Mouse (Mus musculus) heart, postnatal 0 days (tissue): ENCODE measurements around the gene Atp13a5. TPM values are rescaled to one million over a fixed set of nuclear protein-coding genes. Genes with fewer than 3 reads are reported as not detected.

Source experiments
- ATAC-seq: fragments of 200-750 bp; cut with Nextera tagmentation; 2 replicates; pipeline ENCODE4 v1.8.0; 2017; ENCODE audit warnings: low read depth, moderate number of reproducible peaks, moderate library complexity; ENCODE audit not compliant: insufficient read depth
- DNase-seq: peaks from one replicate; pipeline ENCODE4 v3.0.0-alpha.2; 2016; ENCODE audit warnings: low spot score
- H3K27ac ChIP-seq: fragments of 300-500 bp; sonication (generic); 2 replicates; pipeline ENCODE4 v1.5.1; 2014; ENCODE audit warnings: low read depth, mild to moderate bottlenecking
- H3K27me3 ChIP-seq: fragments of 300-500 bp; sonication (generic); 2 replicates; pipeline ENCODE4 v1.6.1; 2014; ENCODE audit warnings: low read length, mixed read lengths; ENCODE audit not compliant: control insufficient read depth, insufficient read depth
- H3K36me3 ChIP-seq: fragments of 300-500 bp; sonication (generic); replicated peaks from 2 replicates; pipeline ENCODE4 v1.6.1; 2014; ENCODE audit warnings: low read length, mixed read lengths; ENCODE audit not compliant: control insufficient read depth, insufficient read depth
- H3K4me1 ChIP-seq: fragments of 300-500 bp; sonication (generic); 2 replicates; pipeline ENCODE4 v1.6.1; 2014; ENCODE audit warnings: antibody characterized with exemption; ENCODE audit not compliant: control insufficient read depth, insufficient read depth
- H3K4me2 ChIP-seq: fragments of 300-500 bp; sonication (generic); 2 replicates; pipeline ENCODE4 v1.6.1; 2014; ENCODE audit warnings: low read depth, mild to moderate bottlenecking, low read length, moderate library complexity
- H3K4me3 ChIP-seq: fragments of 300-500 bp; sonication (generic); 2 replicates; pipeline ENCODE4 v1.5.1; 2014; ENCODE audit warnings: low read depth, low read length
- H3K9ac ChIP-seq: fragments of 300-500 bp; sonication (generic); replicated peaks from 2 replicates; pipeline ENCODE4 v1.6.1; 2014; ENCODE audit warnings: low read depth, low read length, mixed read lengths
- H3K9me3 ChIP-seq: fragments of 300-500 bp; sonication (generic); replicated peaks from 2 replicates; pipeline ENCODE4 v1.6.1; 2016; ENCODE audit warnings: low read length; ENCODE audit not compliant: control insufficient read depth
- CTCF ChIP-seq: IDR thresholded peaks from 2 replicates; pipeline ENCODE4 v1.5.1; 2016; ENCODE audit warnings: antibody characterized with exemption, control low read depth, low read depth
- EP300 ChIP-seq: IDR thresholded peaks from 2 replicates; pipeline ENCODE4 v1.6.1; 2016; ENCODE audit warnings: antibody characterized with exemption, low read depth
- WGBS: fragments of 180-500 bp; shearing (Covaris S2); extraction: QIAGEN DNeasy Blood & Tissue Kit; methylation state at CpG from one replicate; pipeline ENCODE4 v1.1.7; 2014; 5-methylcytosine and 5-hydroxymethylcytosine counted together
- polyA plus RNA-seq: library from polyadenylated mRNA; unstranded; fragments of >200 nt; fragmentation: Nextera tagmentation; extraction: Ambion mirVana; gene quantifications from 2 replicates; pipeline ENCODE4 v1.2.1, GENCODE M21; 2015
- total RNA-seq: library from RNA; depleted of rRNA; stranded (reverse); fragments of >200 nt; gene quantifications from 2 replicates; pipeline ENCODE4 v1.2.3, GENCODE M21; 2014; ENCODE audit warnings: low replicate concordance; rRNA removed

Gene Atp13a5
- total RNA-seq (not detected in 2 replicates), polyA plus RNA-seq (not detected in 2 replicates)

DNA sequence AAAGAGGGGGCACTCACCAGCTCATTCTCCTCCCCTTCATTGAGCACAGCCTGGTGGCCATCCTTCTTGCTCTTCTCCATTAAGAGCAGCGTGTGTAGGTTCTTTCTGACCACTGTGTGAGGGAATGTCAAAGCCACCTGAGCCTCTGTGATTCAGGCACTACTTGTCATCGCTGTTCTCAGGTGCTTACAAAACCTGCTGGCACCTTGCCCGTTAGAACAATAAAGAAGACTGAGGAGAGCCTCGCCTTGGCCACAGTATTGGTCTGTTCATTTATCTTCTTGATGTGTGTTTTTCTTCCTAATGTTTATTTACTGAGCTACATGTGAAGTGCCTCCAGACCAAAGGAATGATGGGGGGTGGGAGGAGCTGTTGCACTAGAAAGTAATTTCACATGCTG, at the start of gene Atp13a5:
TSS of gene Atp13a5 (minus strand) at position 275 of the 400 bp plus-strand sequence.
- no peak for ATAC-seq
- no peak for DNase-seq
- Histone ChIP-seq H3K9me3 (no peaks in the 10 kb centered on the region), H3K4me2 (no peak within 1 kb of the TSS), H3K9ac (no peak within 1 kb of the TSS), H3K4me3 (no peak within 1 kb of the TSS), H3K27me3 (no peaks in the 10 kb centered on the region), H3K4me1 (no peaks in the 10 kb centered on the region), H3K27ac (no peak within 1 kb of the TSS), H3K36me3 (no peaks in the 10 kb centered on the region)
- TF ChIP-seq CTCF: no peak
- TF ChIP-seq EP300: no peak
- 63% methylated on average over 4 of the region's 4 CpGs for WGBS

GRCm38 (mm10) chr16:29414822-29415221, 36.3 kb upstream of the Atp13a5 start:
- no peak for TF ChIP-seq CTCF
- no peak for TF ChIP-seq EP300
- H3K27ac ChIP-seq: no peak overlapping the region
- H3K4me1 ChIP-seq: no peaks in the 10 kb centered on the region
- no peaks in the 10 kb centered on the region for H3K27me3 ChIP-seq
- no peak overlapping the region for H3K4me2 ChIP-seq
- H3K9me3 ChIP-seq: no peaks in the 10 kb centered on the region
- WGBS: 72% methylated on average over 6 of the region's 6 CpGs
- no peaks in the 10 kb centered on the region for H3K36me3 ChIP-seq
- H3K4me3 ChIP-seq: no peak overlapping the region
- H3K9ac ChIP-seq: no peak overlapping the region
- DNase-seq (no peak), ATAC-seq (no peak)

DNA sequence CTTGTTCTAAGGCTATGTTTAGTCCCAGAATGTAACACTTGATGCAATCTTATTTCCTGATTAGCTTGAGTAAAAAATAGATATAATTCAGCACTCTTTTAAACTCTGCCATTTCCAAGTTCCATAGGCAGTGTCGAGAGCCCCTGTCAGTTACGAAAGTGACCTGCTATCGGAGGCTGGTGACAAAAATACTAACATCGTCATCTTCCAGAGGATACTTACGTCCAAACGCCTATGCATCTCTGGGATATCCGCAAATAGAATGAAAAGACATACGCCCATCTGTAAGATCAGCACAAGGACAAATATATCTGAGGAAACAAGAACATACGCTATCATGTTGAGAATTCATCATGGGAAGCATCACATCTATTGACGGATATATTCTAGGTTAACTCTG, 28.8 kb upstream of the Atp13a5 start:
- H3K4me2 ChIP-seq: no peak overlapping the region
- no peak overlapping the region for H3K27ac ChIP-seq
- no peak overlapping the region for H3K9ac ChIP-seq
- DNase-seq (no peak), ATAC-seq (no peak)
- no peaks in the 10 kb centered on the region for H3K36me3 ChIP-seq
- no peaks in the 10 kb centered on the region for H3K4me1 ChIP-seq
- WGBS: 74% methylated on average over 10 of the region's 10 CpGs
- no peaks in the 10 kb centered on the region for H3K9me3 ChIP-seq
- no peak overlapping the region for H3K4me3 ChIP-seq
- no peaks in the 10 kb centered on the region for H3K27me3 ChIP-seq
- no peak for TF ChIP-seq EP300
- TF ChIP-seq CTCF: no peak

- DNase-seq (no peak), ATAC-seq (no peak)
- H3K36me3 ChIP-seq: no peaks in the 10 kb centered on the region
- no peaks in the 10 kb centered on the region for H3K27me3 ChIP-seq
- H3K4me1 ChIP-seq: no peaks in the 10 kb centered on the region
- H3K9me3 ChIP-seq: no peaks in the 10 kb centered on the region
- H3K27ac ChIP-seq: no peak overlapping the region
- H3K4me2 ChIP-seq: no peak overlapping the region
- 84% methylated on average over 2 of the region's 2 CpGs for whole genome bisulfite sequencing
- no peak for TF ChIP-seq CTCF
- TF ChIP-seq EP300: no peak
- H3K4me3 ChIP-seq: no peak overlapping the region
- no peak overlapping the region for H3K9ac ChIP-seq
Measured at GRCm38 (mm10) chr16:29399079-29399478, 20.5 kb upstream of the Atp13a5 start.

GRCm38 (mm10) chr16:29384781-29385180, 6.2 kb upstream of the Atp13a5 start:
- DNase-seq (no peak), ATAC-seq (no peak)
- no peaks in the 10 kb centered on the region for H3K9me3 ChIP-seq
- no peak overlapping the region for H3K27ac ChIP-seq
- TF ChIP-seq CTCF (no peak), EP300 (no peak)
- no peaks in the 10 kb centered on the region for H3K36me3 ChIP-seq
- no peak overlapping the region for H3K9ac ChIP-seq
- H3K27me3 ChIP-seq: no peaks in the 10 kb centered on the region
- 86% methylated on average over 4 of the region's 4 CpGs for WGBS
- no peak overlapping the region for H3K4me3 ChIP-seq
- H3K4me1 ChIP-seq: no peaks in the 10 kb centered on the region
- no peak overlapping the region for H3K4me2 ChIP-seq

- 78% methylated on average over 8 of the region's 8 CpGs for WGBS
- Histone ChIP-seq H3K27ac (no peak overlapping the region), H3K4me3 (no peak overlapping the region), H3K36me3 (no peaks in the 10 kb centered on the region), H3K27me3 (no peaks in the 10 kb centered on the region), H3K4me2 (no peak overlapping the region), H3K9me3 (no peaks in the 10 kb centered on the region), H3K9ac (no peak overlapping the region), H3K4me1 (no peaks in the 10 kb centered on the region)
- TF ChIP-seq CTCF (no peak), EP300 (no peak)
- DNase-seq (no peak), ATAC-seq (no peak)
Measured at GRCm38 (mm10) chr16:29374636-29375035, 3.9 kb downstream of the Atp13a5 start.
